Mouse (Mus musculus): ENCODE data around the gene Hyal3. TPM values are rescaled to one million over a fixed set of nuclear protein-coding genes. Genes with fewer than 3 reads are reported as not detected.
A peak's percentile ranks its signal among the peaks of the same experiment; 100 is the strongest.
"Not testable (repeated sequence)": the region's sequence is repeated elsewhere in the genome, so short reads cannot be mapped to it uniquely, and the experiment has no call there.

The Hyal3 gene
- polyA plus RNA-seq, 1 experiment from 2014 or later: 2.8 TPM

GRCm38 (mm10) chr9:107551117-107551889 lies 29.3 kb upstream of the Hyal3 start, which contains the start of gene Rassf1:
TSS of gene Rassf1 (plus strand) at chr9:107551555.
- no peak for ATAC-seq (ENCODE audit: insufficient number of reproducible peaks, insufficient read depth, low FRiP score, low TSS enrichment, low read depth)
- 0 out of 2 replicates have a peak, but pooled peaks cover 7% of the 10 kb centered on the region for H3K27me3 ChIP-seq
- WGBS: under 1% methylated on average over 63 of the region's 63 CpGs
- no peaks in the 10 kb centered on the region for H3K36me3 ChIP-seq
- peak within 1 kb of the TSS; percentile 96 for H3K4me2 ChIP-seq
- peak within 1 kb of the TSS; percentile 73 for H3K27ac ChIP-seq
- H3K9me3 ChIP-seq: no peaks in the 10 kb centered on the region
- H3K4me1 ChIP-seq: peaks cover 62% of the 10 kb centered on the region
- H3K4me3 ChIP-seq: peak within 1 kb of the TSS; percentile 56
- peak within 1 kb of the TSS; percentile 84 for H3K9ac ChIP-seq

- Histone ChIP-seq H3K27ac (peak overlapping the region; percentile 73), H3K9me3 (no peaks in the 10 kb centered on the region), H3K4me1 (peaks cover 62% of the 10 kb centered on the region), H3K36me3 (peaks cover 4% of the 10 kb centered on the region), H3K27me3 (0 out of 2 replicates have a peak, but pooled peaks cover 7% of the 10 kb centered on the region), H3K4me3 (peak overlapping the region; percentile 56), H3K9ac (peak overlapping the region; percentile 84), H3K4me2 (peak overlapping the region; percentile 96)
- ATAC-seq (ENCODE audit: insufficient number of reproducible peaks, insufficient read depth, low FRiP score, low TSS enrichment, low read depth): no peak
- 8% methylated on average over 8 of the region's 8 CpGs for WGBS
Measured at GRCm38 (mm10) chr9:107551890-107552355, 28.7 kb upstream of the Hyal3 start.

GRCm38 (mm10) chr9:107552690-107553393 lies 27.8 kb upstream of the Hyal3 start:
- peak overlapping the region; percentile 66 for H3K4me3 ChIP-seq
- no peak for ATAC-seq (ENCODE audit: insufficient number of reproducible peaks, insufficient read depth, low FRiP score, low TSS enrichment, low read depth)
- H3K4me1 ChIP-seq: peaks cover 57% of the 10 kb centered on the region
- peaks cover 13% of the 10 kb centered on the region for H3K36me3 ChIP-seq
- no peak overlapping the region for H3K27ac ChIP-seq
- H3K9me3 ChIP-seq: no peaks in the 10 kb centered on the region
- 0 out of 2 replicates have a peak, but pooled peaks cover 7% of the 10 kb centered on the region for H3K27me3 ChIP-seq
- 79% methylated on average over 5 of the region's 5 CpGs for WGBS
- H3K4me2 ChIP-seq: peak overlapping the region; percentile 96
- peak overlapping the region; percentile 78 for H3K9ac ChIP-seq

- Histone ChIP-seq H3K9ac (peak overlapping the region; percentile 78), H3K9me3 (no peaks in the 10 kb centered on the region), H3K27ac (peak overlapping the region; percentile 95), H3K36me3 (peaks cover 22% of the 10 kb centered on the region), H3K4me2 (peak overlapping the region; percentile 96), H3K27me3 (0 out of 2 replicates have a peak, but pooled peaks cover 7% of the 10 kb centered on the region), H3K4me3 (peak overlapping the region; percentile 66), H3K4me1 (peaks cover 57% of the 10 kb centered on the region)
- 5% methylated on average over 37 of the region's 37 CpGs for WGBS
- peak; percentile 45 for ATAC-seq (ENCODE audit: insufficient number of reproducible peaks, insufficient read depth, low FRiP score, low TSS enrichment, low read depth)
Measured at GRCm38 (mm10) chr9:107553541-107554318, 26.9 kb upstream of the Hyal3 start.

- 0% methylated on average over 53 of the region's 53 CpGs for WGBS
- peak; percentile 85 for ATAC-seq (ENCODE audit: insufficient number of reproducible peaks, insufficient read depth, low FRiP score, low TSS enrichment, low read depth)
- H3K4me3 ChIP-seq: peak overlapping the region; percentile 66
Measured at GRCm38 (mm10) chr9:107554319-107554825, 26.2 kb upstream of the Hyal3 start.

GRCm38 (mm10) chr9:107555031-107555457 lies 25.6 kb upstream of the Hyal3 start:
- H3K36me3 ChIP-seq: peaks cover 35% of the 10 kb centered on the region
- under 1% methylated on average over 23 of the region's 23 CpGs for WGBS
- H3K4me2 ChIP-seq: peak overlapping the region; percentile 96
- H3K4me1 ChIP-seq: peaks cover 57% of the 10 kb centered on the region
- peak overlapping the region; percentile 95 for H3K27ac ChIP-seq
- peak overlapping the region; percentile 66 for H3K4me3 ChIP-seq
- H3K9me3 ChIP-seq: no peaks in the 10 kb centered on the region
- 0 out of 2 replicates have a peak, but pooled peaks cover 7% of the 10 kb centered on the region for H3K27me3 ChIP-seq
- ATAC-seq (ENCODE audit: insufficient number of reproducible peaks, insufficient read depth, low FRiP score, low TSS enrichment, low read depth): peak; percentile 16; the same call in 1 of the 2 replicates
- peak overlapping the region; percentile 86 for H3K9ac ChIP-seq

More at GRCm38 (mm10) chr9:107554319-107554825, 26.2 kb upstream of the Hyal3 start:
- Histone ChIP-seq H3K4me1 (peaks cover 57% of the 10 kb centered on the region), H3K9me3 (no peaks in the 10 kb centered on the region), H3K27ac (peak overlapping the region; percentile 95), H3K9ac (peak overlapping the region; percentile 86), H3K4me2 (peak overlapping the region; percentile 96), H3K27me3 (0 out of 2 replicates have a peak, but pooled peaks cover 7% of the 10 kb centered on the region), H3K36me3 (peaks cover 28% of the 10 kb centered on the region)

GRCm38 (mm10) chr9:107555701-107556100 lies 24.9 kb upstream of the Hyal3 start:
- H3K4me2 ChIP-seq: peak overlapping the region; percentile 96
- H3K4me3 ChIP-seq: peak overlapping the region; percentile 66
- 36% methylated on average over 2 of the region's 2 CpGs for WGBS
- H3K36me3 ChIP-seq: peaks cover 41% of the 10 kb centered on the region
- 0 out of 2 replicates have a peak, but pooled peaks cover 1% of the 10 kb centered on the region for H3K27me3 ChIP-seq
- peaks cover 52% of the 10 kb centered on the region for H3K4me1 ChIP-seq
- no peak for ATAC-seq (ENCODE audit: insufficient number of reproducible peaks, insufficient read depth, low FRiP score, low TSS enrichment, low read depth)
- peak overlapping the region; percentile 86 for H3K9ac ChIP-seq
- H3K27ac ChIP-seq: peak overlapping the region; percentile 95
- no peaks in the 10 kb centered on the region for H3K9me3 ChIP-seq

GRCm38 (mm10) chr9:107556346-107556745 lies 24.3 kb upstream of the Hyal3 start:
- Histone ChIP-seq H3K9ac (peak overlapping the region; percentile 86; the same call in 1 of the 2 replicates), H3K36me3 (peaks cover 48% of the 10 kb centered on the region), H3K27me3 (no peaks in the 10 kb centered on the region), H3K4me2 (peak overlapping the region; percentile 96), H3K27ac (no peak overlapping the region), H3K4me1 (peaks cover 46% of the 10 kb centered on the region), H3K9me3 (no peaks in the 10 kb centered on the region), H3K4me3 (peak overlapping the region; percentile 66)
- no peak for ATAC-seq (ENCODE audit: insufficient number of reproducible peaks, insufficient read depth, low FRiP score, low TSS enrichment, low read depth)
- WGBS: 71% methylated on average over 3 of the region's 3 CpGs

GRCm38 (mm10) chr9:107563029-107563581 lies 17.5 kb upstream of the Hyal3 start, which contains the start of gene Tusc2:
TSS of gene Tusc2 (plus strand) at chr9:107563255.
- Histone ChIP-seq H3K36me3 (peaks cover 59% of the 10 kb centered on the region), H3K27ac (peak within 1 kb of the TSS; percentile 51; the same call in 1 of the 2 replicates), H3K27me3 (no peaks in the 10 kb centered on the region), H3K9ac (peak within 1 kb of the TSS; percentile 87), H3K4me1 (peaks cover 42% of the 10 kb centered on the region), H3K4me3 (peak within 1 kb of the TSS; percentile 91), H3K4me2 (peak within 1 kb of the TSS; percentile 83), H3K9me3 (no peaks in the 10 kb centered on the region)
- peak; percentile 87 for ATAC-seq (ENCODE audit: insufficient number of reproducible peaks, insufficient read depth, low FRiP score, low TSS enrichment, low read depth)
- WGBS: 0% methylated on average over 44 of the region's 46 CpGs

GRCm38 (mm10) chr9:107565556-107565955 lies 15.1 kb upstream of the Hyal3 start:
- Histone ChIP-seq H3K36me3 (peaks cover 37% of the 10 kb centered on the region), H3K4me2 (peak overlapping the region; percentile 19; the same call in 1 of the 2 replicates), H3K27ac (0 out of 2 replicates have a peak overlapping the region, but pooled peaks have one; percentile 18), H3K4me1 (peaks cover 50% of the 10 kb centered on the region)
- not testable (repeated sequence) for ATAC-seq (ENCODE audit: insufficient number of reproducible peaks, insufficient read depth, low FRiP score, low TSS enrichment, low read depth); H3K27me3 ChIP-seq; H3K9me3 ChIP-seq; H3K9ac ChIP-seq; H3K4me3 ChIP-seq
- WGBS: 47% methylated on average over 5 of the region's 5 CpGs
